ENCODE assay signal across 8 mouse cellular contexts in genomic region chr1:20890404-20890921, GRCm38 (mm10). TPM values are rescaled to one million over a fixed set of nuclear protein-coding genes. Genes with fewer than 3 reads are reported as not detected.
DNase-seq lines count a peak whose midpoint lies in the region; ATAC-seq and TF ChIP-seq lines count a peak whose summit lies in the region.

Paqr8 (plus strand) TSS chr1:20890606.

- peak; percentile 87 to 88 for DNase-seq in heart, postnatal 36 days
- peak; percentile 84 to 92 for DNase-seq in layer of hippocampus, adult 18-20 months (ENCODE audit: low spot score in 2 of 2)
- peak; percentile 89 to 91 for DNase-seq in lung, adult 18-20 months

- intact Hi-C loops in heart, postnatal 36 days (cut with DNase I): loop anchor here (2.0 to 5.0 kb wide), 2 partner anchors 73 to 278 kb away; no protein-coding TSS in a partner anchor

- H3K9ac ChIP-seq in forebrain, embryonic 16.5 days (replicated peaks; ENCODE audit: low read depth, low read length): peak within 1 kb of the TSS; percentile 80
- peak within 1 kb of the TSS; percentile 72 for H3K9ac ChIP-seq in neural tube, embryonic 14.5 days (replicated peaks; ENCODE audit: low read depth, low read length)

- H3K4me3 ChIP-seq in E14TG2a.4 (replicated peaks; ENCODE audit: low read length): peak within 1 kb of the TSS; percentile 88
- peak within 1 kb of the TSS; percentile 87 for H3K4me3 ChIP-seq in forebrain, embryonic 16.5 days (replicated peaks; ENCODE audit: low read length)
- peak within 1 kb of the TSS; percentile 67 for H3K4me3 ChIP-seq in neural tube, embryonic 14.5 days (ENCODE audit: low read depth, low read length)
- H3K4me3 ChIP-seq in testis, adult 2 months (ENCODE audit: control insufficient read depth, low read depth, low read length): peak within 1 kb of the TSS; percentile 70

- no peak for TF ChIP-seq CTCF in E14TG2a.4 (conservative IDR thresholded peaks at IDR 0.05; ENCODE audit: low read length)
- TF ChIP-seq CTCF in testis, adult 2 months (IDR thresholded peaks at IDR 0.05; ENCODE audit: control insufficient read depth, insufficient read depth, insufficient replicate concordance, low read depth, low read length): no peak

- H3K9me3 ChIP-seq in E14TG2a.4 (ENCODE audit: low read length): no peaks in the 10 kb centered on the region
- no peaks in the 10 kb centered on the region for H3K9me3 ChIP-seq in forebrain, embryonic 16.5 days (ENCODE audit: control insufficient read depth, low read length)
- no peaks in the 10 kb centered on the region for H3K9me3 ChIP-seq in neural tube, embryonic 14.5 days (ENCODE audit: control insufficient read depth, low read length)

- H3K27me3 ChIP-seq in E14TG2a.4 (ENCODE audit: insufficient read depth, low read length): peaks cover 13% of the 10 kb centered on the region
- no peaks in the 10 kb centered on the region for H3K27me3 ChIP-seq in forebrain, embryonic 16.5 days (replicated peaks; ENCODE audit: control insufficient read depth, insufficient read depth, low read length)
- H3K27me3 ChIP-seq in neural tube, embryonic 14.5 days (ENCODE audit: control insufficient read depth, insufficient read depth, low read length): no peaks in the 10 kb centered on the region
- H3K27me3 ChIP-seq in testis, adult 2 months (ENCODE audit: control insufficient read depth, insufficient read depth, low read length): no peaks in the 10 kb centered on the region

- peak within 1 kb of the TSS; percentile 88 for H3K27ac ChIP-seq in forebrain, embryonic 16.5 days (ENCODE audit: low read length)
- peak within 1 kb of the TSS; percentile 79 for H3K27ac ChIP-seq in neural tube, embryonic 14.5 days (ENCODE audit: low read depth, low read length)
- no peak within 1 kb of the TSS for H3K27ac ChIP-seq in testis, adult 2 months (ENCODE audit: control insufficient read depth, insufficient read depth, low read depth, low read length)

- under 1% methylated on average over 35 of the region's 37 CpGs for WGBS in forebrain, embryonic 16.5 days
- WGBS in neural tube, embryonic 14.5 days: under 1% methylated on average over 34 of the region's 37 CpGs

- peak; percentile 92 for ATAC-seq in cerebellum, adult (ENCODE audit: insufficient number of reproducible peaks, low FRiP score, low TSS enrichment)
- peak; percentile 97 for ATAC-seq in forebrain, embryonic 16.5 days
- peak; percentile 98 for ATAC-seq in neural tube, embryonic 14.5 days (ENCODE audit: low read depth)

- no peaks in the 10 kb centered on the region for H3K36me3 ChIP-seq in E14TG2a.4 (ENCODE audit: insufficient read depth, low read length)
- no peaks in the 10 kb centered on the region for H3K36me3 ChIP-seq in forebrain, embryonic 16.5 days (ENCODE audit: control insufficient read depth, insufficient read depth)
- no peaks in the 10 kb centered on the region for H3K36me3 ChIP-seq in neural tube, embryonic 14.5 days (ENCODE audit: control insufficient read depth, insufficient read depth, low read length)
- no peaks in the 10 kb centered on the region for H3K36me3 ChIP-seq in testis, adult 2 months (ENCODE audit: control insufficient read depth, insufficient read depth, low read length)

- peak; percentile 66 for TF ChIP-seq POLR2A in testis, adult 2 months (IDR thresholded peaks at IDR 0.05; ENCODE audit: control insufficient read depth, low read depth, low read length)

- H3K4me2 ChIP-seq in forebrain, embryonic 16.5 days (ENCODE audit: low read length): peak within 1 kb of the TSS; percentile 63
- peak within 1 kb of the TSS; percentile 84 for H3K4me2 ChIP-seq in neural tube, embryonic 14.5 days (ENCODE audit: low read depth, low read length)

- peaks cover 18% of the 10 kb centered on the region for H3K4me1 ChIP-seq in E14TG2a.4 (replicated peaks; ENCODE audit: low read depth, low read length)
- H3K4me1 ChIP-seq in forebrain, embryonic 16.5 days (replicated peaks; ENCODE audit: control insufficient read depth, insufficient read depth, low read length): peaks cover 23% of the 10 kb centered on the region
- peaks cover 3% of the 10 kb centered on the region; the same call in 1 of the 2 replicates for H3K4me1 ChIP-seq in neural tube, embryonic 14.5 days (ENCODE audit: control insufficient read depth, insufficient read depth, low read length)
- peaks cover 2% of the 10 kb centered on the region; the same call in 1 of the 2 replicates for H3K4me1 ChIP-seq in testis, adult 2 months (ENCODE audit: control insufficient read depth, insufficient read depth, low read length)

RNA-seq across cellular contexts. Expression of gene Paqr8, which starts in this region (rescaled TPM):
- 23.8 and 26.4 TPM in 2 replicates for polyA plus RNA-seq in forebrain, embryonic 16.5 days (2015; fragmentation: Nextera tagmentation; extraction: Ambion mirVana)
- 1 to 10 TPM; 1.5 to 1.8 TPM for total RNA-seq in heart, postnatal 36 days (2021)
- 100 to 1,000 TPM; 151 to 161 TPM for total RNA-seq in layer of hippocampus, adult 18-20 months (2021)
- 33.2 and 35.6 TPM in 2 replicates for polyA plus RNA-seq in neural tube, embryonic 14.5 days (2014; fragmentation: Nextera tagmentation; extraction: Ambion mirVana)
- polyA plus RNA-seq in testis, adult 2 months (2012; rRNA removed): 31.0 and 35.3 TPM in 2 replicates

Comparison
In these comparisons a context has a peak if more than half of its experiments do, and no peak if none do; other contexts are left out.
1. RNA of gene Paqr8 (total RNA-seq): 151 to 161 TPM in layer of hippocampus, adult 18-20 months; 1.5 to 1.8 TPM in heart, postnatal 36 days; every median in the first group is over 10 times any median in the second.
2. Peak in every context shown above with its lines, with median percentiles within 50 percentile points of each other: H3K4me3 ChIP-seq, ATAC-seq and DNase-seq.